Mouse (Mus musculus) spleen, postnatal 14 days (tissue): ENCODE measurements around the gene Armc6.
A peak's percentile ranks its signal among the peaks of the same experiment; 100 is the strongest.
"Not testable (repeated sequence)": the region's sequence is repeated elsewhere in the genome, so short reads cannot be mapped to it uniquely, and the experiment has no call there.

Source experiments
- DNase-seq, 2 experiments: peaks; one replicate each; pipeline ENCODE4 v3.0.0; 2021 to 2022; ENCODE audit warnings: low spot score in 2 of 2

Gene Armc6

GRCm38 (mm10) chr8:70230837-70231236, 3.4 kb downstream of the Armc6 start:
- DNase-seq, result no peak

- DNase-seq, result no peak
Observed at GRCm38 (mm10) chr8:70227997-70228396, 6.3 kb downstream of the Armc6 start.

GRCm38 (mm10) chr8:70223341-70223740, 10.9 kb downstream of the Armc6 start:
- no peak for DNase-seq

GRCm38 (mm10) chr8:70222041-70222440, 12.2 kb downstream of the Armc6 start:
- DNase-seq, result no peak

- DNase-seq, result no peak
Observed at GRCm38 (mm10) chr8:70220911-70221310, 13.4 kb downstream of the Armc6 start.

- DNase-seq, result no peak
Observed at GRCm38 (mm10) chr8:70220236-70220840, 13.9 kb downstream of the Armc6 start.

GRCm38 (mm10) chr8:70219107-70219684, 15.1 kb downstream of the Armc6 start:
- DNase-seq, result no peak

- no peak for DNase-seq
Observed at GRCm38 (mm10) chr8:70217441-70217840, 16.8 kb downstream of the Armc6 start.

GRCm38 (mm10) chr8:70216566-70216965, 17.7 kb downstream of the Armc6 start:
- no peak for DNase-seq

GRCm38 (mm10) chr8:70216161-70216560, 18.1 kb downstream of the Armc6 start:
- not testable (repeated sequence) for DNase-seq

- no peak for DNase-seq
Observed at GRCm38 (mm10) chr8:70215092-70215491, 19.2 kb downstream of the Armc6 start.

- no peak for DNase-seq
Observed at GRCm38 (mm10) chr8:70214411-70214810, 19.9 kb downstream of the Armc6 start.

GRCm38 (mm10) chr8:70212112-70213055, 21.9 kb downstream of the Armc6 start, which contains the start of gene Slc25a42:
Slc25a42 (minus strand) TSS chr8:70212305.
- peak; percentile 87 to 90 for DNase-seq

GRCm38 (mm10) chr8:70211726-70212111, 22.5 kb downstream of the Armc6 start:
- DNase-seq, result peak; percentile 14 to 50

GRCm38 (mm10) chr8:70211275-70211674, 23.0 kb downstream of the Armc6 start:
- no peak for DNase-seq

- DNase-seq, result no peak
Observed at GRCm38 (mm10) chr8:70210538-70210937, 23.7 kb downstream of the Armc6 start.

GRCm38 (mm10) chr8:70208130-70208529, 26.1 kb downstream of the Armc6 start:
- no peak for DNase-seq

GRCm38 (mm10) chr8:70204757-70205156, 29.5 kb downstream of the Armc6 start:
- DNase-seq, result no peak

- no peak for DNase-seq
Observed at GRCm38 (mm10) chr8:70203072-70203471, 31.2 kb downstream of the Armc6 start.

- no peak for DNase-seq
Observed at GRCm38 (mm10) chr8:70201417-70201816, 32.8 kb downstream of the Armc6 start.

- no peak for DNase-seq
Observed at GRCm38 (mm10) chr8:70200098-70200681, 34.1 kb downstream of the Armc6 start.

- DNase-seq, result no peak
Observed at GRCm38 (mm10) chr8:70197603-70198002, 36.7 kb downstream of the Armc6 start.
